Mouse (Mus musculus) testis, adult 2 months (tissue): ENCODE measurements around the gene 9430097D07Rik. TPM values are rescaled to one million over a fixed set of nuclear protein-coding genes. Genes with fewer than 3 reads are reported as not detected.

Source experiments
- H3K27ac ChIP-seq: fragments of 200-500 bp; 2 replicates; pipeline ENCODE4 v1.5.1; 2012; ENCODE audit warnings: low read depth, low read length; ENCODE audit not compliant: control insufficient read depth, insufficient read depth
- H3K27me3 ChIP-seq: fragments of 200-500 bp; 2 replicates; pipeline ENCODE4 v1.6.1; 2012; ENCODE audit warnings: mild to moderate bottlenecking, low read length, moderate library complexity; ENCODE audit not compliant: control insufficient read depth, insufficient read depth
- H3K36me3 ChIP-seq: fragments of 200-500 bp; 2 replicates; pipeline ENCODE4 v1.6.1; 2012; ENCODE audit warnings: mild to moderate bottlenecking, low read length; ENCODE audit not compliant: control insufficient read depth, insufficient read depth
- H3K4me1 ChIP-seq: fragments of 200-500 bp; 2 replicates; pipeline ENCODE4 v1.6.1; 2012; ENCODE audit warnings: low read length; ENCODE audit not compliant: control insufficient read depth, insufficient read depth
- H3K4me3 ChIP-seq: fragments of 200-500 bp; 2 replicates; pipeline ENCODE4 v1.5.1; 2012; ENCODE audit warnings: low read depth, mild to moderate bottlenecking, low read length, moderate library complexity, mixed read lengths; ENCODE audit not compliant: control insufficient read depth
- CTCF ChIP-seq: fragments of 200-500 bp; IDR thresholded peaks from 2 replicates; pipeline ENCODE4 v1.5.1; 2012; ENCODE audit warnings: low read depth, mild to moderate bottlenecking, inconsistent platforms, low read length, moderate library complexity; ENCODE audit not compliant: control insufficient read depth, insufficient read depth, insufficient replicate concordance
- POLR2A ChIP-seq: fragments of 200-500 bp; IDR thresholded peaks from 2 replicates; pipeline ENCODE4 v1.6.1; 2012; ENCODE audit warnings: low read depth, mild to moderate bottlenecking, inconsistent platforms, low read length, moderate library complexity; ENCODE audit not compliant: control insufficient read depth
- polyA plus RNA-seq: library from polyadenylated mRNA; depleted of rRNA; stranded (reverse); fragments of >200 nt; gene quantifications from 2 replicates; pipeline ENCODE4 v1.2.3, GENCODE M21; 2012

9430097D07Rik gene
- polyA plus RNA-seq, 1 experiment: 2.3 TPM

DNA sequence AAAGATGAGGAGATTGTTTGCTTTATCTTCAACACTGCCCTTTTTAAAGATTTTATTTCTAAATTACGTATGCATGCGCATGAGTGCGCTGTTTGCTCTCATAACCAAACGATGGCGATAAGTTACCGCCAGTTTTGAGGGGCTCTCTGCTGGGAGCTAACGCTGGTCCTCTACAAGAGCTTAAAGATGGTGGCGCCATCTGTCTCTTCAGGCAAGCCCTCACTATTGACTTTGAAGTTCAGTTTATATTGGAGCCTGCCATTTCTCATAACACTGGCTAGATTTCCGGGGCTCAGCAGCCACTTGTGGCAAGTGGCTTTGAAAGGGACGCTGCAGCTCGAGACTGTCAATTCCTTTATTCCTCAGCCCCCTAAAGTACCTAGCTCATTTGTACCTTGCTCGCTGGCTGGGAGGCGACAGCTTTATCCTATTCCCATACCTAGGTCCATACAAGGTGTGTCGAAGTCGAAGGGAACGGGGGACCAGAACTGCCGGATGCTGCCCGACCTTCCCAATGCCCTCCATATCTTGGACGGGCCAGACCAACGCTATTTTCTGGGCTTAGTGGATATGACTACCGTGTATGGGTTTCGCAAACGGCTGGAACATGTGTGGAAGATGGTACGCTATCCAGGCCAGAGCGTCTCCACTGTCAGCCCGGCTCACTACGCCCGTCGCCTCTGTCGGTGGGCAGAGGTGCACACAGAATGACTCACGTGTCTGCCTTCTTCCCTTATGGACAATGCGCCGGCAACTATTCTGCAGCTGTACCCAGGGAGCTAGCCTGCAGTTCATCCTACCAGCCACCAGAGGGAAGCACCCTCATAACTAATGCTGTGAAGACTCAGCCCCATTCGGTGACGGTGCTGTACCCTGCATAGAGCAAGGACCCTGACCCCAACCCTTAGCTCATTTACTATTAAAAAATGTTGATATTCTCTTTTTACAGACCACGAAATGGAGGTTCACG, 7.6 kb upstream of the 9430097D07Rik start:
- Histone ChIP-seq H3K4me1 (peaks cover 6% of the 10 kb centered on the region), H3K36me3 (no peaks in the 10 kb centered on the region), H3K27ac (no peak overlapping the region), H3K4me3 (peak overlapping the region; percentile 37), H3K27me3 (no peaks in the 10 kb centered on the region)
- peak; percentile 98; the same call in 1 of the 2 replicates for TF ChIP-seq CTCF
- TF ChIP-seq POLR2A: no peak

GRCm38 (mm10) chr2:32581450-32582095, 6.1 kb upstream of the 9430097D07Rik start:
- Histone ChIP-seq H3K36me3 (no peaks in the 10 kb centered on the region), H3K27ac (no peak overlapping the region), H3K4me1 (peaks cover 3% of the 10 kb centered on the region), H3K27me3 (no peaks in the 10 kb centered on the region), H3K4me3 (no peak overlapping the region)
- TF ChIP-seq CTCF: no peak

DNA sequence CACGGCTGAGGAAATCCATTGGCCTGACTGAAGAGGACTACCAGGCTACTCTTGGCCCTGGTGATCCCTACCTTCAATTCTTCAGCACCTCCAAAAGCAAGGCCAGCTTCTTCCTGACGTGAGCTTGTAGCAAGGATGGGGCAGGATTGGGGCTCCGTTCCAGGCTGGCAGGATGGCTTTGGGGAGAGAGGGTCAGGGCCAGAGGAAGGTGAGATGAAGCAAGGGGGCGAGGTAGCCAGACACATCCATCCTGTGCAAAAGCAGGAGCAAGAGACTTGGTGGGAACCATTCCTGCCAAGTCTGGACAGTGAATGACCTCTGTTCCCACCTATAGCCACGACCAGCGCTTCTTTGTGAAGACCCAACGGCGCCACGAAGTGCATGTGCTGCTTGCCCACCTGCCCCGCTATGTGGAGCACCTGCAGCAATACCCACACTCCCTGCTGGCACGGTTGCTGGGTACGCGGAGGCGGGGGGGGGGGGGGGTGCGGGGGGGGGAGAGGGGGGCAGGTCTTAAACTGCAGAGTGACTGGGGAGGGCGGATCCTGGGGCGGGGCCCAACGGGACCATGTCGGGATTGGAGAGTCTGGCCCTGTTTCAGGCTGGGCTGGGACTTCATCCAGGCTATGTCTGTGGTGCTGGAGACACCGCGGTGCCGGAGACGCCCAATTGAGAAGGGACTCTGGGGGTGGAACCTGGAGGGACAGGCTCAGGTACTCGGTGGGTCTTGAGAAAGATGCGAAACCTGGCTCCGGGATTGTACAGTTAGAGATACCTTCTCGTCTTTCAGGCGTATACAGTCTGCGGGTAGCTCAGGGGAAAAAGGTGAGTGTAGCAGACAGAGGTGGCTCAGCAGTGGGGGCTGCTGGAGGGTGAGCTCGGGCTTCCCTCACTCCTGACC, 2.9 kb upstream of the 9430097D07Rik start:
- Histone ChIP-seq H3K36me3 (no peaks in the 10 kb centered on the region), H3K27ac (no peak overlapping the region), H3K4me1 (peaks cover 3% of the 10 kb centered on the region), H3K4me3 (peak overlapping the region; percentile 46), H3K27me3 (peaks cover 2% of the 10 kb centered on the region)
- TF ChIP-seq POLR2A (no peak), CTCF (no peak)

- Histone ChIP-seq H3K4me1 (no peaks in the 10 kb centered on the region; the same call in 1 of the 2 replicates), H3K4me3 (peak overlapping the region; percentile 86)
Observed at GRCm38 (mm10) chr2:32576532-32576931, 1.0 kb upstream of the 9430097D07Rik start.

GRCm38 (mm10) chr2:32574901-32575585, 441 bp downstream of the 9430097D07Rik start:
- no peak overlapping the region for H3K27ac ChIP-seq
- peak overlapping the region; percentile 86 for H3K4me3 ChIP-seq
- H3K36me3 ChIP-seq: no peaks in the 10 kb centered on the region
- TF ChIP-seq POLR2A (no peak), CTCF (peak; percentile 47; the same call in 1 of the 2 replicates)
- H3K27me3 ChIP-seq: peaks cover 2% of the 10 kb centered on the region
- H3K4me1 ChIP-seq: peaks cover 4% of the 10 kb centered on the region

More at GRCm38 (mm10) chr2:32576532-32576931, 1.0 kb upstream of the 9430097D07Rik start:
- TF ChIP-seq CTCF (no peak), POLR2A (no peak)
- Histone ChIP-seq H3K27me3 (peaks cover 2% of the 10 kb centered on the region), H3K27ac (no peak overlapping the region), H3K36me3 (no peaks in the 10 kb centered on the region)

DNA sequence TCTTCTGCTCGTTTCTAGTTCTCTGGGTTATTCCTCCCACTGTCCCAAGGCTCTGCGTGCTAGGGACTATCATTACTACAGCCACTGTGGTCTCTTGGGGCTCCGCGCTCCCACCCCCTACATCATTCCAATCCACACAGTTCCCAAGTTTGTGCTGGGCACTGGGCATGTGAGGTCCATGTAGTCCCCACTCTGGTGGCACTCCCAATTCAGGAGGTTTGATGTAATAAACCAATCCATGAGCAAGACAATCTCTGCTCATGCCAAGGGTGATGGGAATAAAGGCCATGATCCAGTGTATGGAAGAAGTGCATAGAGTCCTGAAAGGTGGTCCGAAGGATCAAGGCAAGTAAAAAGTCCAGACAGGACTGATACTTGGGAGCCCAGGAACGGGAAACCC, 987 bp downstream of the 9430097D07Rik start, which contains the start of gene Pip5kl1:
TSS of gene Pip5kl1 (plus strand) at position 301 of the 400 bp plus-strand sequence.
- no peak within 1 kb of the TSS for H3K27ac ChIP-seq

More for the DNA sequence above, 987 bp downstream of the 9430097D07Rik start, which contains the start of gene Pip5kl1:
- H3K27me3 ChIP-seq: peaks cover 2% of the 10 kb centered on the region
- H3K4me3 ChIP-seq: peak within 1 kb of the TSS; percentile 86
- no peak for TF ChIP-seq CTCF
- no peaks in the 10 kb centered on the region for H3K36me3 ChIP-seq
- peaks cover 4% of the 10 kb centered on the region for H3K4me1 ChIP-seq
